Mouse (Mus musculus) right cerebral cortex, postnatal 14 days (tissue): ENCODE data around the gene Magt1.
"Not testable (repeated sequence)": the region's sequence is repeated elsewhere in the genome, so short reads cannot be mapped to it uniquely, and the experiment has no call there.

Experiments used
- DNase-seq: peaks from one replicate; pipeline ENCODE4 v3.0.0; 2022

Magt1 gene

GRCm38 (mm10) chrX:106011465-106012159, at the start of gene Magt1:
Gene Magt1, minus strand, starts transcription at chrX:106011906.
- peak; percentile 76 for DNase-seq

- no peak for DNase-seq
Measured at GRCm38 (mm10) chrX:106048191-106048590, 36.5 kb upstream of the Magt1 start.

- DNase-seq: no peak
Measured at GRCm38 (mm10) chrX:106045928-106046327, 34.2 kb upstream of the Magt1 start.

- no peak for DNase-seq
Measured at GRCm38 (mm10) chrX:106045455-106045854, 33.7 kb upstream of the Magt1 start.

GRCm38 (mm10) chrX:106043863-106044617, 32.3 kb upstream of the Magt1 start:
- DNase-seq: no peak

- no peak for DNase-seq
Measured at GRCm38 (mm10) chrX:106037185-106037752, 25.6 kb upstream of the Magt1 start.

GRCm38 (mm10) chrX:106035727-106036126, 24.0 kb upstream of the Magt1 start:
- DNase-seq: no peak

- no peak for DNase-seq
Measured at GRCm38 (mm10) chrX:106031124-106031523, 19.4 kb upstream of the Magt1 start.

GRCm38 (mm10) chrX:106030176-106030575, 18.5 kb upstream of the Magt1 start:
- DNase-seq: no peak

GRCm38 (mm10) chrX:106027343-106027674, 15.6 kb upstream of the Magt1 start:
- no peak for DNase-seq

- DNase-seq: peak; percentile 89
Measured at GRCm38 (mm10) chrX:106026418-106027342, 15.0 kb upstream of the Magt1 start, which contains the start of gene Atp7a. Gene Atp7a, plus strand, starts transcription at chrX:106027276.

- DNase-seq: no peak
Measured at GRCm38 (mm10) chrX:106017516-106017915, 5.8 kb upstream of the Magt1 start.

GRCm38 (mm10) chrX:106017102-106017501, 5.4 kb upstream of the Magt1 start:
- no peak for DNase-seq

GRCm38 (mm10) chrX:106015571-106016322, 4.0 kb upstream of the Magt1 start, which contains the start of gene Cox7b:
Gene Cox7b, plus strand, starts transcription at chrX:106015700.
- peak; percentile 55 for DNase-seq

GRCm38 (mm10) chrX:106014741-106015377, 3.2 kb upstream of the Magt1 start:
- not testable (repeated sequence) for DNase-seq

GRCm38 (mm10) chrX:106013217-106013616, 1.5 kb upstream of the Magt1 start:
- DNase-seq: peak; percentile 38

- DNase-seq: no peak
Measured at GRCm38 (mm10) chrX:106012559-106012958, 853 bp upstream of the Magt1 start.

- DNase-seq: no peak
Measured at GRCm38 (mm10) chrX:106010762-106011161, 944 bp downstream of the Magt1 start.

- no peak for DNase-seq
Measured at GRCm38 (mm10) chrX:106001605-106002004, 10.1 kb downstream of the Magt1 start.

- DNase-seq: not testable (repeated sequence)
Measured at GRCm38 (mm10) chrX:105957091-105957490, 54.6 kb downstream of the Magt1 start.

- DNase-seq: no peak
Measured at GRCm38 (mm10) chrX:105953999-105954398, 57.7 kb downstream of the Magt1 start.
